Mouse (Mus musculus): ENCODE data around the gene Cpd.

DNA sequence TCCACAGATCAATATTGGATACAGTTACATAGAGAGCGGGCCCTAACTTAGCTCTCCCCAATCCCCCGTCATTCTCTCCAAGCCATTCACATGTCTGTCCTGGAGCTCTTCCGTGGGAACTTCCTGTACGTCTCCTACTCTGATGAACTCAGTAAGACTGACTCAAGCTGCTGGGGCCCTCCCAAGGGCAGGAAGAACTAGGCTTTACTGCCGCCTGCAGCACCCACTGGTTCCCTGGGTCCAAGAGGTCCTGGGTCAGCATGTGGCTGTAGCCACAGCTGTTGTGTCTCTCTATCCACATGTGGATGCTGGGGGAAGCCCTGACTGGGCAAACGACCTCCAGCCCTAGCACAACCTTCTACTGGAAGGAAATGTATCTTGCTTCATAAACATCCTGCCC lies 27.9 kb upstream of the Cpd start:
- TF ChIP-seq POLR2A (IDR thresholded peaks at IDR 0.05; ENCODE audit: insufficient read length, low read depth) (no peak), POLR2AphosphoS2 (IDR thresholded peaks at IDR 0.05; ENCODE audit: insufficient read length, low read depth) (no peak), E2F4 (IDR thresholded peaks at IDR 0.05; ENCODE audit: insufficient read depth) (no peak), MAX (IDR thresholded peaks at IDR 0.05; ENCODE audit: low read depth) (no peak), MYOD1 (IDR thresholded peaks at IDR 0.05; ENCODE audit: control insufficient read depth in 1 of 3, insufficient read length in 2 of 3, low read depth in 2 of 3) (no peak), CEBPB (IDR thresholded peaks at IDR 0.05; ENCODE audit: insufficient read depth, poor library complexity, severe bottlenecking) (no peak), TCF12 (IDR thresholded peaks at IDR 0.05; ENCODE audit: insufficient read depth, poor library complexity, severe bottlenecking) (no peak), USF1 (IDR thresholded peaks at IDR 0.05; ENCODE audit: low read depth) (no peak), MYOG (IDR thresholded peaks at IDR 0.05; ENCODE audit: control insufficient read depth in 1 of 3, insufficient read depth in 1 of 3, insufficient read length in 2 of 3, low read depth in 2 of 3) (no peak)

All from myocyte (in vitro differentiated cells).